Mouse (Mus musculus) hindbrain, embryonic 15.5 days (tissue): ENCODE results near the gene Dpysl5. TPM values are rescaled to one million over a fixed set of nuclear protein-coding genes. Genes with fewer than 3 reads are reported as not detected.
"Not testable (repeated sequence)": the region's sequence is repeated elsewhere in the genome, so short reads cannot be mapped to it uniquely, and the experiment has no call there.

Experiments
- ATAC-seq: fragments of 200-750 bp; cut with Nextera tagmentation; 2 replicates; pipeline ENCODE4 v1.8.0; 2017; ENCODE audit warnings: low read depth, moderate number of reproducible peaks, moderate TSS enrichment; ENCODE audit not compliant: low FRiP score
- H3K27ac ChIP-seq: fragments of 300-500 bp; sonication (generic); replicated peaks from 2 replicates; pipeline ENCODE4 v1.5.1; 2015; ENCODE audit warnings: mild to moderate bottlenecking, inconsistent platforms
- H3K27me3 ChIP-seq: fragments of 300-500 bp; sonication (generic); 2 replicates; pipeline ENCODE4 v1.6.1; 2015; ENCODE audit warnings: control low read depth, inconsistent platforms
- H3K36me3 ChIP-seq: fragments of 300-500 bp; sonication (generic); 2 replicates; pipeline ENCODE4 v1.6.1; 2015; ENCODE audit warnings: control low read depth, inconsistent platforms
- H3K4me1 ChIP-seq: fragments of 300-500 bp; sonication (generic); replicated peaks from 2 replicates; pipeline ENCODE4 v1.6.1; 2015; ENCODE audit warnings: control low read depth, inconsistent platforms
- H3K4me2 ChIP-seq: fragments of 300-500 bp; sonication (generic); 2 replicates; pipeline ENCODE4 v1.6.1; 2015; ENCODE audit warnings: moderate library complexity, mild to moderate bottlenecking, inconsistent platforms
- H3K4me3 ChIP-seq: fragments of 300-500 bp; sonication (generic); 2 replicates; pipeline ENCODE4 v1.5.1; 2015; ENCODE audit warnings: mild to moderate bottlenecking, inconsistent platforms
- H3K9ac ChIP-seq: fragments of 300-500 bp; sonication (generic); 2 replicates; pipeline ENCODE4 v1.6.1; 2015; ENCODE audit warnings: inconsistent platforms
- H3K9me3 ChIP-seq: fragments of 300-500 bp; sonication (generic); 2 replicates; pipeline ENCODE4 v1.6.1; 2016; ENCODE audit warnings: control low read depth, inconsistent platforms
- WGBS: fragments of 180-500 bp; shearing (Covaris S2); methylation state at CpG from one replicate; pipeline ENCODE4 v1.1.7; 2015; 5-methylcytosine and 5-hydroxymethylcytosine counted together
- polyA plus RNA-seq: library from polyadenylated mRNA; unstranded; fragments of >200 nt; fragmentation: Nextera tagmentation; extraction: Ambion mirVana; gene quantifications from 2 replicates; pipeline ENCODE4 v1.2.1, GENCODE M21; 2015

The Dpysl5 gene
- polyA plus RNA-seq, 1 experiment from 2014 or later, result 265 TPM

GRCm38 (mm10) chr5:30678069-30678468 is 33.3 kb upstream of the Dpysl5 start:
- WGBS, result 100% methylated on average over 3 of the region's 3 CpGs
- not testable (repeated sequence) for H3K27me3 ChIP-seq, H3K4me1 ChIP-seq, ATAC-seq, H3K36me3 ChIP-seq, H3K9ac ChIP-seq, H3K4me2 ChIP-seq, H3K9me3 ChIP-seq, H3K27ac ChIP-seq, H3K4me3 ChIP-seq

- H3K27me3 ChIP-seq, result no peaks in the 10 kb centered on the region
- no peaks in the 10 kb centered on the region for H3K4me1 ChIP-seq
- H3K9me3 ChIP-seq, result no peaks in the 10 kb centered on the region
- H3K27ac ChIP-seq, result no peak overlapping the region
- H3K9ac ChIP-seq, result no peak overlapping the region
- WGBS, result 94% methylated on average over 4 of the region's 4 CpGs
- H3K4me3 ChIP-seq, result no peak overlapping the region
- ATAC-seq, result no peak
- no peaks in the 10 kb centered on the region for H3K36me3 ChIP-seq
- no peak overlapping the region for H3K4me2 ChIP-seq
These were observed 32.6 kb upstream of the Dpysl5 start for GRCm38 (mm10) chr5:30678722-30679296.

- Histone ChIP-seq H3K4me2 (no peak overlapping the region), H3K4me3 (no peak overlapping the region), H3K27ac (no peak overlapping the region), H3K27me3 (no peaks in the 10 kb centered on the region), H3K4me1 (no peaks in the 10 kb centered on the region), H3K9ac (no peak overlapping the region), H3K9me3 (no peaks in the 10 kb centered on the region), H3K36me3 (no peaks in the 10 kb centered on the region)
- 90% methylated on average over 5 of the region's 5 CpGs for WGBS
- ATAC-seq, result no peak
These were observed 31.8 kb upstream of the Dpysl5 start for GRCm38 (mm10) chr5:30679593-30679992.

- no peak for ATAC-seq
- Histone ChIP-seq H3K27me3 (no peaks in the 10 kb centered on the region), H3K4me3 (no peak overlapping the region), H3K27ac (no peak overlapping the region), H3K9me3 (no peaks in the 10 kb centered on the region), H3K9ac (no peak overlapping the region), H3K4me1 (no peaks in the 10 kb centered on the region), H3K36me3 (no peaks in the 10 kb centered on the region), H3K4me2 (no peak overlapping the region)
- 79% methylated on average over 5 of the region's 5 CpGs for WGBS
These were observed 29.4 kb upstream of the Dpysl5 start for GRCm38 (mm10) chr5:30681970-30682369.

GRCm38 (mm10) chr5:30682967-30683600 is 28.3 kb upstream of the Dpysl5 start:
- no peak overlapping the region for H3K4me3 ChIP-seq
- no peaks in the 10 kb centered on the region for H3K4me1 ChIP-seq
- no peaks in the 10 kb centered on the region for H3K9me3 ChIP-seq
- H3K9ac ChIP-seq, result no peak overlapping the region
- H3K27me3 ChIP-seq, result no peaks in the 10 kb centered on the region
- H3K27ac ChIP-seq, result no peak overlapping the region
- no peak overlapping the region for H3K4me2 ChIP-seq
- no peak for ATAC-seq
- H3K36me3 ChIP-seq, result no peaks in the 10 kb centered on the region

GRCm38 (mm10) chr5:30683993-30684392 is 27.4 kb upstream of the Dpysl5 start:
- H3K36me3 ChIP-seq, result no peaks in the 10 kb centered on the region
- H3K4me3 ChIP-seq, result no peak overlapping the region
- no peaks in the 10 kb centered on the region for H3K9me3 ChIP-seq
- H3K9ac ChIP-seq, result no peak overlapping the region
- no peak for ATAC-seq
- no peak overlapping the region for H3K4me2 ChIP-seq
- no peaks in the 10 kb centered on the region for H3K4me1 ChIP-seq
- no peak overlapping the region for H3K27ac ChIP-seq
- WGBS, result 71% methylated on average over 3 of the region's 3 CpGs
- no peaks in the 10 kb centered on the region for H3K27me3 ChIP-seq

GRCm38 (mm10) chr5:30686781-30687180 is 24.6 kb upstream of the Dpysl5 start:
- Histone ChIP-seq H3K9me3 (no peaks in the 10 kb centered on the region), H3K36me3 (no peaks in the 10 kb centered on the region), H3K9ac (no peak overlapping the region), H3K4me3 (no peak overlapping the region), H3K27me3 (no peaks in the 10 kb centered on the region), H3K4me2 (no peak overlapping the region), H3K4me1 (no peaks in the 10 kb centered on the region), H3K27ac (no peak overlapping the region)
- 71% methylated on average over 3 of the region's 3 CpGs for WGBS
- no peak for ATAC-seq

- Histone ChIP-seq H3K4me3 (no peak overlapping the region), H3K9ac (no peak overlapping the region), H3K4me1 (no peaks in the 10 kb centered on the region), H3K4me2 (no peak overlapping the region), H3K27ac (no peak overlapping the region), H3K9me3 (no peaks in the 10 kb centered on the region), H3K27me3 (no peaks in the 10 kb centered on the region), H3K36me3 (no peaks in the 10 kb centered on the region)
- 86% methylated on average over 8 of the region's 8 CpGs for WGBS
- ATAC-seq, result no peak
These were observed 10.9 kb upstream of the Dpysl5 start for GRCm38 (mm10) chr5:30700361-30701000.

GRCm38 (mm10) chr5:30701373-30701772 is 10.0 kb upstream of the Dpysl5 start:
- not testable (repeated sequence) for H3K36me3 ChIP-seq, H3K4me1 ChIP-seq, H3K27ac ChIP-seq, H3K4me3 ChIP-seq, H3K9me3 ChIP-seq, H3K4me2 ChIP-seq, H3K9ac ChIP-seq, ATAC-seq, H3K27me3 ChIP-seq
- 31% methylated on average over 4 of the region's 4 CpGs for WGBS

- no peak overlapping the region for H3K27ac ChIP-seq
- no peak overlapping the region for H3K9ac ChIP-seq
- H3K4me1 ChIP-seq, result no peaks in the 10 kb centered on the region
- H3K36me3 ChIP-seq, result no peaks in the 10 kb centered on the region
- H3K27me3 ChIP-seq, result no peaks in the 10 kb centered on the region
- H3K9me3 ChIP-seq, result no peaks in the 10 kb centered on the region
- no peak overlapping the region for H3K4me2 ChIP-seq
- ATAC-seq, result no peak
- H3K4me3 ChIP-seq, result no peak overlapping the region
- 86% methylated on average over 3 of the region's 3 CpGs for WGBS
These were observed 9.5 kb upstream of the Dpysl5 start for GRCm38 (mm10) chr5:30701866-30702265.

- H3K9ac ChIP-seq, result no peak overlapping the region
- no peaks in the 10 kb centered on the region for H3K9me3 ChIP-seq
- peaks cover 12% of the 10 kb centered on the region for H3K4me1 ChIP-seq
- no peaks in the 10 kb centered on the region for H3K36me3 ChIP-seq
- 5% methylated on average over 13 of the region's 13 CpGs for WGBS
- H3K4me2 ChIP-seq, result peak overlapping the region; percentile 82; the same call in 1 of the 2 replicates
- H3K27me3 ChIP-seq, result no peaks in the 10 kb centered on the region
- no peak for ATAC-seq
- no peak overlapping the region; the same call in 1 of the 2 replicates for H3K4me3 ChIP-seq
- H3K27ac ChIP-seq, result no peak overlapping the region
These were observed 1.5 kb upstream of the Dpysl5 start for GRCm38 (mm10) chr5:30709744-30710383.

GRCm38 (mm10) chr5:30710486-30710885 is 878 bp upstream of the Dpysl5 start:
- no peaks in the 10 kb centered on the region for H3K9me3 ChIP-seq
- peak overlapping the region; percentile 96; the same call in 1 of the 2 replicates for H3K27ac ChIP-seq
- no peaks in the 10 kb centered on the region for H3K27me3 ChIP-seq
- peak overlapping the region; percentile 85 for H3K4me3 ChIP-seq
- peaks cover 18% of the 10 kb centered on the region for H3K4me1 ChIP-seq
- no peak for ATAC-seq
- H3K4me2 ChIP-seq, result peak overlapping the region; percentile 82
- 22% methylated on average over 8 of the region's 8 CpGs for WGBS
- no peaks in the 10 kb centered on the region for H3K36me3 ChIP-seq
- H3K9ac ChIP-seq, result no peak overlapping the region
